Mouse (Mus musculus) hindbrain, embryonic 12.5 days (tissue): ENCODE measurements around the gene Cox19. TPM values are rescaled to one million over a fixed set of nuclear protein-coding genes. Genes with fewer than 3 reads are reported as not detected.

Experiments
- ATAC-seq: fragments of 200-750 bp; cut with Nextera tagmentation; 2 replicates; pipeline ENCODE4 v1.8.0; 2017; ENCODE audit warnings: moderate TSS enrichment; ENCODE audit not compliant: low FRiP score
- H3K27ac ChIP-seq: fragments of 300-500 bp; sonication (generic); 2 replicates; pipeline ENCODE4 v1.5.1; 2016; ENCODE audit warnings: mild to moderate bottlenecking
- H3K27me3 ChIP-seq: fragments of 300-500 bp; sonication (generic); 2 replicates; pipeline ENCODE4 v1.6.1; 2016; ENCODE audit warnings: mild to moderate bottlenecking
- H3K36me3 ChIP-seq: fragments of 300-500 bp; sonication (generic); 2 replicates; pipeline ENCODE4 v1.6.1; 2016; ENCODE audit warnings: mild to moderate bottlenecking
- H3K4me1 ChIP-seq: fragments of 300-500 bp; sonication (generic); 2 replicates; pipeline ENCODE4 v1.6.1; 2016
- H3K4me2 ChIP-seq: fragments of 300-500 bp; sonication (generic); replicated peaks from 2 replicates; pipeline ENCODE4 v1.6.1; 2016; ENCODE audit warnings: mild to moderate bottlenecking
- H3K4me3 ChIP-seq: fragments of 300-500 bp; sonication (generic); 2 replicates; pipeline ENCODE4 v1.5.1; 2016; ENCODE audit warnings: mild to moderate bottlenecking
- H3K9ac ChIP-seq: fragments of 300-500 bp; sonication (generic); 2 replicates; pipeline ENCODE4 v1.6.1; 2016; ENCODE audit warnings: mild to moderate bottlenecking, moderate library complexity
- H3K9me3 ChIP-seq: fragments of 300-500 bp; sonication (generic); replicated peaks from 2 replicates; pipeline ENCODE4 v1.6.1; 2016; ENCODE audit warnings: mild to moderate bottlenecking
- WGBS: fragments of 180-500 bp; shearing (Covaris S2); methylation state at CpG from one replicate; pipeline ENCODE4 v1.1.7; 2016; 5-methylcytosine and 5-hydroxymethylcytosine counted together
- polyA plus RNA-seq: library from polyadenylated mRNA; unstranded; fragments of >200 nt; fragmentation: Nextera tagmentation; extraction: Ambion mirVana; gene quantifications from 2 replicates; pipeline ENCODE4 v1.2.1, GENCODE M21; 2016

Cox19 gene
- polyA plus RNA-seq, 1 experiment from 2014 or later: 107 TPM

- no peak overlapping the region for H3K27ac ChIP-seq
- H3K9me3 ChIP-seq: no peaks in the 10 kb centered on the region
- peaks cover 3% of the 10 kb centered on the region; the same call in 1 of the 2 replicates for H3K27me3 ChIP-seq
- no peaks in the 10 kb centered on the region for H3K4me1 ChIP-seq
- no peak overlapping the region; the same call in 1 of the 2 replicates for H3K9ac ChIP-seq
- H3K36me3 ChIP-seq: peaks cover 33% of the 10 kb centered on the region
- no peak for ATAC-seq
- H3K4me2 ChIP-seq: no peak overlapping the region
- WGBS: 90% methylated on average over 8 of the region's 8 CpGs
- H3K4me3 ChIP-seq: no peak overlapping the region
These were observed 18.5 kb downstream of the Cox19 start for GRCm38 (mm10) chr5:139332590-139333272.

- 21% methylated on average over 8 of the region's 8 CpGs for WGBS
- peak; percentile 41; the same call in 1 of the 2 replicates for ATAC-seq
- Histone ChIP-seq H3K27me3 (peaks cover 13% of the 10 kb centered on the region), H3K9me3 (no peaks in the 10 kb centered on the region), H3K4me1 (no peaks in the 10 kb centered on the region), H3K27ac (no peak overlapping the region), H3K9ac (no peak overlapping the region), H3K4me2 (no peak overlapping the region), H3K4me3 (no peak overlapping the region), H3K36me3 (peaks cover 23% of the 10 kb centered on the region)
These were observed 19.5 kb downstream of the Cox19 start for GRCm38 (mm10) chr5:139331742-139332141.

DNA sequence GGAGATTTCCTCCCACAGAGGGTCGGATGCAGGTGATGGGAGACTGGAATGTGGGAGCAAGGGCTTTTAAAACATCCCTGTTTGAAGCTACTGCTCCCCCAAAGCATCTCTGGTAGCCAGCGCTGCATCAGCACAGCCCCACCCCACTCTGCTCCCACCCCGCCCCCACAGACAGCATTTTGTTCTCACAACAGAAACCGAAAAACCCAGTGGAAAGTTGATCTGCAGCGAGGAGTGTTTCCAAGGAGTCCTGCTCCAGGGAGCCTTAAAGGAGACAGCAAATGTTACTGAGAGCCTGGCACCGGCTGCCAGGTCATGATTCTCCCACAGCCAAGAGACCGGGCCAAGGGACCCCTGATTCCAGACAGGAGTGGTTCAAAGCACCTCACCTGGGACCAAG lies 20.5 kb downstream of the Cox19 start:
- H3K4me2 ChIP-seq: no peak overlapping the region
- WGBS: 70% methylated on average over 7 of the region's 7 CpGs
- H3K4me3 ChIP-seq: no peak overlapping the region
- H3K27me3 ChIP-seq: peaks cover 22% of the 10 kb centered on the region
- peaks cover 14% of the 10 kb centered on the region for H3K36me3 ChIP-seq
- no peak overlapping the region for H3K9ac ChIP-seq
- no peaks in the 10 kb centered on the region for H3K9me3 ChIP-seq
- H3K4me1 ChIP-seq: no peaks in the 10 kb centered on the region
- ATAC-seq: no peak
- no peak overlapping the region for H3K27ac ChIP-seq

DNA sequence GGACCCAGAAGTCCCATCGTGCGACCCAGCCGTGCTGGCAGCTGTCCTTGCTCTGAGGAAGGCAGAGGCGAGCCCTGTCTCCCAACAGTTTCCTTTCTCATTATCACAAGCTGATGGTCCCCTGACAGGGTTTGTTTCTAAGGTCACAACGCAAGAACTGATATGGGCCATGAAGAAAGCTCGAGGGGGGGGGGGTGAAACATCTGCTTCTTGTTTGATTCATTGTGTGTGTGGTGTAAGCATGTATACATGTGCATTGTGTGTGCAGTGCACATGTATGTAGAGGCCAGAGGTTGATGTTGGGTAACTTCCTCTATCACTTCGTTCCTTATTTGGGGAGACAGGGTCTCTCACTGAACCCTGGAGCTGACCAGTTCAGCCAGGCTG lies 23.6 kb downstream of the Cox19 start:
- no peak overlapping the region for H3K9ac ChIP-seq
- no peak overlapping the region for H3K4me2 ChIP-seq
- WGBS: 68% methylated on average over 7 of the region's 7 CpGs
- no peak overlapping the region for H3K27ac ChIP-seq
- H3K4me1 ChIP-seq: peaks cover 15% of the 10 kb centered on the region
- H3K4me3 ChIP-seq: no peak overlapping the region
- no peaks in the 10 kb centered on the region for H3K36me3 ChIP-seq
- peaks cover 51% of the 10 kb centered on the region for H3K27me3 ChIP-seq
- no peaks in the 10 kb centered on the region for H3K9me3 ChIP-seq
- no peak for ATAC-seq

GRCm38 (mm10) chr5:139326986-139327633 lies 24.1 kb downstream of the Cox19 start:
- Histone ChIP-seq H3K4me2 (no peak overlapping the region), H3K4me1 (peaks cover 15% of the 10 kb centered on the region), H3K9me3 (no peaks in the 10 kb centered on the region), H3K27ac (no peak overlapping the region), H3K9ac (no peak overlapping the region), H3K36me3 (no peaks in the 10 kb centered on the region), H3K27me3 (peaks cover 53% of the 10 kb centered on the region), H3K4me3 (no peak overlapping the region)
- no peak for ATAC-seq
- WGBS: 76% methylated on average over 7 of the region's 7 CpGs

DNA sequence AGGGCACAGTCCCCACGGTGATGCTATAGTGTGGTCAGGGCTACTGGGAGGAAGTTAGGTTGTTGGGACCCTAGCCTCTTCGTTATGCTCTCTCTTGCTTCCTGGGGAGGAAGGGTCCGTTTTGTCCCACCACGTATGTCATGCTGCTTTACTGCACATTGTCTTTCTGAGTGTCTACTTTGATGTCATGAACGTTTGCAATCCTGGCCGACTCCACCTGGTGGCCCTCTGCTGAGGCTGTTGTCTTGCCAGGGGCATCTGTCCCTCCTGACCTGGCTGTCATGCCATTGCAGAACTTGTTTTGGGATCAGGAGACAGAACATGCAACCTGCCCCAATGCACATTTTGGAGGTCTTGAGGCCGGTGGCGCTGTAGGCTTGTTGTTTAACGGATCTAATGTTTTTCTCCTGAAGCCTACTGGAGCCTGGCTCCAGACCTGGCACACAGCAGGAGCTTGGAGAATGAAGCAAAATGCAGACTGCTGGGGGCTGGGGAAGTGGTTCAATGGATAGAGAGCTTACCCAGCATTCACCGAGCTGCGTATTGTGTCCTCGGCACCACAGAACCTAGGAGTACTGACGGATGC lies 25.0 kb downstream of the Cox19 start:
- no peak for ATAC-seq
- Histone ChIP-seq H3K4me2 (no peak overlapping the region), H3K9ac (no peak overlapping the region), H3K4me3 (no peak overlapping the region), H3K9me3 (no peaks in the 10 kb centered on the region), H3K27me3 (peaks cover 53% of the 10 kb centered on the region), H3K4me1 (peaks cover 15% of the 10 kb centered on the region), H3K36me3 (no peaks in the 10 kb centered on the region), H3K27ac (no peak overlapping the region)
- 65% methylated on average over 13 of the region's 13 CpGs for WGBS

DNA sequence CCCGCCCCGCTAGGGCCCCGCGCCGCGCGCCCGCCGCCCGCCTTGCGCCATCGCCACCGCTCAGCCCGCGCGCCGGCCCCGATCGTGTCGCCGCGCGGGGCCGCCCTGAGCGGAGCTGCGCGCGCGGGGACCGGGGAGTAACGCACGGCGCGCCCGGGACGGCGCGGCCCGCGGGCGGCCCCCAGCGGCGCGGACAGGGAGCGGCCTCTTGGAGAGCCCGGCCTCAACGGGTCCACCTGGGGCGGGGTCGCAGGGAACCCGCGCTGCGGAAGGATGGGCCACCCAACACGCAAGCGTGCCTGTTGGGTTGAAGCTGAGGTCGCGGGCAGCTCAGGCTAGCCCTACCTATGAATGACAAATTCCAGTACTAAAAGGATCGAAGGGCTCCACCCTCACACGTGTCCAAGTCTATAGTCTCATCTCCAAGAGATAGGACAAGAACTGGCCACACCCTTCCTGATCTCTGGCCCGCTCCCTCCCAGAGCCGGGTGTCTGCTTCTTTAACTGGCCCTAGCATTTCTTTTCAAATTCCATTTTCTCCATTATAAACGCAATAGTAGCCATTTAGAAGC lies 25.7 kb downstream of the Cox19 start, which contains the start of gene Adap1:
Gene Adap1, minus strand, starts transcription at position 228 of the 572 bp plus-strand sequence.
- Histone ChIP-seq H3K4me2 (peak within 1 kb of the TSS; percentile 97), H3K9me3 (no peaks in the 10 kb centered on the region), H3K27ac (peak within 1 kb of the TSS; percentile 40; the same call in 1 of the 2 replicates), H3K9ac (peak within 1 kb of the TSS; percentile 73), H3K27me3 (peaks cover 53% of the 10 kb centered on the region), H3K36me3 (no peaks in the 10 kb centered on the region), H3K4me1 (peaks cover 15% of the 10 kb centered on the region), H3K4me3 (peak within 1 kb of the TSS; percentile 67)
- peak; percentile 71 for ATAC-seq
- WGBS: 2% methylated on average over 61 of the region's 61 CpGs

- Histone ChIP-seq H3K9me3 (no peaks in the 10 kb centered on the region), H3K9ac (peak overlapping the region; percentile 73), H3K4me1 (peaks cover 15% of the 10 kb centered on the region), H3K27ac (peak overlapping the region; percentile 40; the same call in 1 of the 2 replicates), H3K4me2 (peak overlapping the region; percentile 97), H3K27me3 (peaks cover 53% of the 10 kb centered on the region), H3K4me3 (peak overlapping the region; percentile 67), H3K36me3 (no peaks in the 10 kb centered on the region)
- WGBS: 3% methylated on average over 60 of the region's 62 CpGs
- peak; percentile 46 for ATAC-seq
These were observed 26.4 kb downstream of the Cox19 start for GRCm38 (mm10) chr5:139324691-139325394.

DNA sequence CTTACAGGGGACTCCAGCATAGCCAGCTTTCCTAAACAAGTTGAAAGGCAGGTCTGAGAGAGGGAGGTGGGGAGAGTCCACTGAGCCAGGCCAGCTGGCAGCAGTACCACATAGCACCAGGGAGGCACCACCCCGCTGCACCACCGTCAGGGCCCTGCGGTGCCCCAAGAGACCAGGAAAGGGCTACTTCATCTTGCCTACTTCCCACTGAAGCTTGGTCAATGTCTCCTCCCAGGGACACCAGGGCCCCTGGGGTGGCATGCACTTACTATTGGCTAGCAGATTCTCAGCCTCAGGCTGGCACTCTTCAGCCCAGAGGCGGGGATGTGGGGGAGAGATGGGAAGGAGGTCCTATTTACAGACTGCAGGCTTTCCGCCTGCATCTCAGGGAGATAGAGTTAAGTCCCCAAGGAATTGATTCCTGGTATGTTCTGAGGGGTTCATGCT lies 27.1 kb downstream of the Cox19 start:
- Histone ChIP-seq H3K4me2 (peak overlapping the region; percentile 97), H3K9me3 (no peaks in the 10 kb centered on the region), H3K36me3 (no peaks in the 10 kb centered on the region), H3K27ac (no peak overlapping the region), H3K9ac (peak overlapping the region; percentile 73), H3K4me1 (peaks cover 15% of the 10 kb centered on the region), H3K4me3 (peak overlapping the region; percentile 67), H3K27me3 (peaks cover 51% of the 10 kb centered on the region)
- ATAC-seq: 0 out of 2 replicates have a peak, but pooled peaks have one; percentile 9
- 59% methylated on average over 5 of the region's 5 CpGs for WGBS

DNA sequence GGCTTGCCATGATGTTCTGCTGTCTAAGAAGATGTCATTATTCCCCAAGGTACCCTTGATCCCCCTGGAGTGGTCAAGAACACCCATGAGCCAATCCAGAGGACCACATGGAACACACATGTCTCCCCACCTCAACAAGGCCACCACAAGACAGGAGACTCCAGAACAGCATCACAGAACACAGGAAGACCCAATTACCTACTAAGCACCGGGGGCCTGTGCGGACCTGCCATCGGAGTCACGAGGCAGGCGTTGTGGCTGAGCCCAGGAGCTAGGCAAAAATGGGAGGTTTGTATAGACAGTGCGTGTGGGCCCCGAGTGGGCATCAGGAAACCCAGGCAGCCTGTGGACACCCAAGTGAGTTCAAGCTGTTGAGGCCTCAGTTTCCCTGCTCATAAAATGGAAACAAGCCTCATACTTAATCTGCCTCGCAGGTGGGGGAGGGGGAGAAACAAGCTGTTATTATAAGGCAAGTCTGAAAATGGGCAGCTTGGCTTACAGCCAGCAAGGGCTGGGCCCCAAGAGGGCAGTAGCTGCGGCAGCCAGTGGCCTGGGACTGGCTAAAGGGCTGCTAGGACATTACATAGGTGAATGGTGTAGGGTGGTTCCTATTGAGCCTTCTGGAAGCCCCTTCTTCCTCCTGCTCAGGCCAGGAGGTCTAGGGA lies 27.8 kb downstream of the Cox19 start:
- no peak for ATAC-seq
- Histone ChIP-seq H3K36me3 (no peaks in the 10 kb centered on the region), H3K27ac (no peak overlapping the region), H3K4me2 (0 out of 2 replicates have a peak overlapping the region, but pooled peaks have one; percentile 97), H3K9me3 (no peaks in the 10 kb centered on the region), H3K27me3 (peaks cover 51% of the 10 kb centered on the region), H3K9ac (no peak overlapping the region), H3K4me1 (peaks cover 15% of the 10 kb centered on the region), H3K4me3 (no peak overlapping the region)
- WGBS: 83% methylated on average over 9 of the region's 9 CpGs

- no peaks in the 10 kb centered on the region for H3K9me3 ChIP-seq
- no peak overlapping the region for H3K9ac ChIP-seq
- no peaks in the 10 kb centered on the region for H3K36me3 ChIP-seq
- H3K27me3 ChIP-seq: peaks cover 36% of the 10 kb centered on the region
- no peak overlapping the region for H3K4me2 ChIP-seq
- WGBS: 80% methylated on average over 6 of the region's 6 CpGs
- peaks cover 15% of the 10 kb centered on the region for H3K4me1 ChIP-seq
- H3K4me3 ChIP-seq: no peak overlapping the region
- no peak for ATAC-seq
- no peak overlapping the region for H3K27ac ChIP-seq
These were observed 29.9 kb downstream of the Cox19 start for GRCm38 (mm10) chr5:139321331-139321730.
